Mouse (Mus musculus): ENCODE results near the gene Neurl2.

GRCm38 (mm10) chr2:164879568-164880277 is 46.5 kb upstream of the Neurl2 start:
- no peak for TF ChIP-seq CTCF (IDR thresholded peaks at IDR 0.05; ENCODE audit: low read depth)
- no peak for TF ChIP-seq EP300 (IDR thresholded peaks at IDR 0.05; ENCODE audit: low read depth)

Data from liver, embryonic 14.5 days (tissue).